Mouse (Mus musculus): ENCODE measurements around the gene C1qtnf12.

- no peak for TF ChIP-seq POLR2A (IDR thresholded peaks at IDR 0.05; ENCODE audit: control insufficient read depth in 1 of 2, insufficient read depth in 1 of 2, low read depth in 1 of 2, low read length in 2 of 2, poor library complexity in 1 of 2)
- TF ChIP-seq ZNF384 (IDR thresholded peaks at IDR 0.05; ENCODE audit: low read depth, low read length): no peak
- TF ChIP-seq CTCF (IDR thresholded peaks at IDR 0.05 in 2 of 3, conservative IDR thresholded peaks at IDR 0.05 in 1 of 3; ENCODE audit: control insufficient read depth in 1 of 3, insufficient read depth in 1 of 3, low read depth in 2 of 3, low read length in 3 of 3, poor library complexity in 1 of 3, severe bottlenecking in 1 of 3): peak in 1 of 3 experiments; percentile 21; a peak in 2 of 6 replicates
- no peak for TF ChIP-seq MAX (IDR thresholded peaks at IDR 0.05; ENCODE audit: low read length)
- no peak for TF ChIP-seq ZKSCAN1 (IDR thresholded peaks at IDR 0.05; ENCODE audit: low read depth, low read length)
- TF ChIP-seq MAFK (IDR thresholded peaks at IDR 0.05; ENCODE audit: borderline replicate concordance, low read depth, low read length): no peak
- TF ChIP-seq E2F4 (IDR thresholded peaks at IDR 0.05; ENCODE audit: borderline replicate concordance, low read depth, low read length): no peak
- TF ChIP-seq GATA1 (IDR thresholded peaks at IDR 0.05; ENCODE audit: low read depth, low read length): no peak
- no peak for TF ChIP-seq MXI1 (IDR thresholded peaks at IDR 0.05; ENCODE audit: low read depth, low read length)
Measured at GRCm38 (mm10) chr4:155973239-155973638, 11.1 kb downstream of the C1qtnf12 start.

Data from MEL (cell line).